Mouse (Mus musculus): Measurements from ENCODE around the gene Fgd6. TPM values are rescaled to one million over a fixed set of nuclear protein-coding genes. Genes with fewer than 3 reads are reported as not detected.

Fgd6 gene
- polyA plus RNA-seq, 1 experiment from 2014 or later: 5.0 TPM

DNA sequence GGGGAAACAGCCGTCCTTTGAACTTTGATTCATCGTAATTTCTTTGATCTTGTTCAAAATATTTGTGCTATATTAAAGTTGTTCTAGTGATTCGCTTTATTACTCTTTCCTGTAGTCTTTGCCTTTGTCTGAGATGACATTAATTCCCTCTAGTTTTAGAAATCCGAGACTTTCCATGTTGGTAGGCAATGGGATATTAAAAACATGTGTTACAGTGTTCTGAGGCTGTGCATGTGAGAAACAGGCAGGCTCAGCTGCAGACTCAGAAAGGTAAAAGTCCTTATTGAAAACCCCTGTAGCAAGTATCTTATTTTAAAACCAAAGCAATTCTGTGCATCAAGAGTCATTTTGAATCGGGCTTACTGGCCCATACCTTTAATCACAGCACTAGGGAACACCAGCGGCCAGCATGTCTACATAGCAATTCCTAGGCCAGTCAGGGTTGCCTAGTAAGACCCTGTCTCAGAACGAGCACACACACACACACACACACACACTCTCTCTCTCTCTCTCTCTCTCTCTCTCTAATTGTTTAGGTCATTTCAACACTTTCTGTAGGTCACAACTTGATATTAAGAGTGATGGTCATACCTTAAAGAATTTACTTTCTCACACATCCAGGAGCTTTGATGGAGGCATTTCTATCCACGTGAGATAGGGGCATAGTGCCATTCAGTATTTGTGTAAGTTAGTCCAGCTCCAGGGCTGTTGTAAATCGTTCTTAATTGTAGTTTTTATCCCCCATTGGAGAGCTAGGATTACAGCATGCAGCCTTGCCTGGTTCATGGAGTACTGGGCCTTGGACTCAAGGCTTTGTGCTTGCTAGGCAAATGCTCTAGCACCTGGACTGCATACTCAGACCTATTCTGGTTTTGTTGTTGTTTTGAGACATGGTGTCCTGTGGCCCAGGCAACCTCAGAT lies 75.3 kb downstream of the Fgd6 start:
- Histone ChIP-seq H3K36me3 (ENCODE audit: control insufficient read depth, insufficient read depth, low read length) (no peaks in the 10 kb centered on the region), H3K27ac (ENCODE audit: low read depth) (no peak overlapping the region), H3K4me1 (replicated peaks; ENCODE audit: control insufficient read depth, insufficient read depth, low read length) (peaks cover 5% of the 10 kb centered on the region), H3K4me3 (ENCODE audit: low read depth, low read length) (no peak overlapping the region), H3K9me3 (ENCODE audit: control insufficient read depth, low read length) (no peaks in the 10 kb centered on the region), H3K4me2 (ENCODE audit: low read length) (no peak overlapping the region), H3K27me3 (replicated peaks; ENCODE audit: control insufficient read depth, insufficient read depth, low read length) (no peaks in the 10 kb centered on the region), H3K9ac (ENCODE audit: low read length) (no peak overlapping the region)
- DNase-seq (ENCODE audit: low spot score) (no peak), ATAC-seq (replicated peaks; ENCODE audit: low FRiP score, low TSS enrichment, low read depth) (no peak)
- 80% methylated on average over 9 of the region's 9 CpGs for WGBS

DNA sequence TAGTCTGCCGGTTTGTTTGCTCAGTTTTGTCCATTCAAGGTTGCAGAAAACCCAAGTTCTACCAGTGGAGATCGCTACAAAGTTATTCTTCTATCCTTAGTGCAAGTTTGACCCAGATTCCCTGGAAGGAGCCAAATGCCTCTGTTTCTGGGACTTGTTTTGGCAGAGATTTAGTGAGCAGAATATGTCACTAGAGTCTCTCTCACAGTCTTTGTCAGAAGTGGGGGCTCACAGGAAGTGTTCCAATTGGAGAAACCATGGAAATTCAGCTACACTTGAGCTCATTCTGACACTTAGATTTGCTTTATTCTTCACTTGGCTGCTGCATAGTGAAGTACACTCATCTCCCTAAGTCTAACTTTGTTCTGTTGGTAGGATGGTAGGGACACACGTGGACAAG lies 76.4 kb downstream of the Fgd6 start:
- 88% methylated on average over 3 of the region's 3 CpGs for WGBS
- Histone ChIP-seq H3K9ac (ENCODE audit: low read length) (no peak overlapping the region), H3K4me3 (ENCODE audit: low read depth, low read length) (no peak overlapping the region), H3K36me3 (ENCODE audit: control insufficient read depth, insufficient read depth, low read length) (no peaks in the 10 kb centered on the region), H3K4me2 (ENCODE audit: low read length) (no peak overlapping the region), H3K9me3 (ENCODE audit: control insufficient read depth, low read length) (no peaks in the 10 kb centered on the region), H3K27me3 (replicated peaks; ENCODE audit: control insufficient read depth, insufficient read depth, low read length) (no peaks in the 10 kb centered on the region), H3K4me1 (replicated peaks; ENCODE audit: control insufficient read depth, insufficient read depth, low read length) (peaks cover 5% of the 10 kb centered on the region), H3K27ac (ENCODE audit: low read depth) (no peak overlapping the region)
- no peak for DNase-seq (ENCODE audit: low spot score)
- no peak for ATAC-seq (replicated peaks; ENCODE audit: low FRiP score, low TSS enrichment, low read depth)

DNA sequence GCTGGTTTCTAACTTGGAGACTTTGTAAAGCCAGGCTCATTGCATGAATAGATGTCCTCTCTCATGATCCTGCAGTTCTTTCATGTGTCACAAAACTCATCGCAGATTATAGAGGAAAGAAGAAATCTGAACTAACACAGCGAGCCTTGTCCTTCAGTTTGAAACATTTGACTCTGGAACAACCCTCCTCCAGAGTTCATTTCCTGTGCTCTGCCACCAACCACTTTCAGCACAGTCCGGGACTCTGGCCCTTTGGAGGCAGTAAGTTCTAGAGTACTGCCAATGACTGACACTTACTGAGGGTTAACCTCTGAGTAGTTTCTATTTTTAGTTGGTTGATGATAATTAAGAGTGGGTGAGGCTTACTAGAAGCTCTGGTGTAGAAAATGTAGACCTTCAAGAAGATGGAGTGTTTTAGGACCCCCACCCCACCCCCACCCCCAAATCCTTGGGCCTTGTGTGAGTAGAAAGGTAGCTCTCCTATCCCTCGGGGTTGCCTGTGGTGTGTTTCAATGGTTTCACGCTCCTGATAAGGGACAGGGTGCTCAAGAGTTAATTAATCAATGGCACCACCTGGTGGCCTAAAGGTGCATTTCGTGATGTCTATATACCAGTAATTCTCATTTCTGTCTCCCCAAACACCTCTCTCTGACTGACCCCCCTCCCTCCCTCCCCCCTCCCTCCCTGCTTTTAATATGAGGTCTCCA lies 80.2 kb downstream of the Fgd6 start:
- Histone ChIP-seq H3K27me3 (replicated peaks; ENCODE audit: control insufficient read depth, insufficient read depth, low read length) (no peaks in the 10 kb centered on the region), H3K9ac (ENCODE audit: low read length) (no peak overlapping the region), H3K9me3 (ENCODE audit: control insufficient read depth, low read length) (no peaks in the 10 kb centered on the region), H3K27ac (ENCODE audit: low read depth) (no peak overlapping the region), H3K4me3 (ENCODE audit: low read depth, low read length) (no peak overlapping the region), H3K4me2 (ENCODE audit: low read length) (no peak overlapping the region), H3K36me3 (ENCODE audit: control insufficient read depth, insufficient read depth, low read length) (peaks cover 4% of the 10 kb centered on the region; the same call in 1 of the 2 replicates), H3K4me1 (replicated peaks; ENCODE audit: control insufficient read depth, insufficient read depth, low read length) (peaks cover 5% of the 10 kb centered on the region)
- WGBS: 30% methylated on average over 6 of the region's 6 CpGs
- DNase-seq (ENCODE audit: low spot score) (peak; percentile 88), ATAC-seq (replicated peaks; ENCODE audit: low FRiP score, low TSS enrichment, low read depth) (peak; percentile 91)

DNA sequence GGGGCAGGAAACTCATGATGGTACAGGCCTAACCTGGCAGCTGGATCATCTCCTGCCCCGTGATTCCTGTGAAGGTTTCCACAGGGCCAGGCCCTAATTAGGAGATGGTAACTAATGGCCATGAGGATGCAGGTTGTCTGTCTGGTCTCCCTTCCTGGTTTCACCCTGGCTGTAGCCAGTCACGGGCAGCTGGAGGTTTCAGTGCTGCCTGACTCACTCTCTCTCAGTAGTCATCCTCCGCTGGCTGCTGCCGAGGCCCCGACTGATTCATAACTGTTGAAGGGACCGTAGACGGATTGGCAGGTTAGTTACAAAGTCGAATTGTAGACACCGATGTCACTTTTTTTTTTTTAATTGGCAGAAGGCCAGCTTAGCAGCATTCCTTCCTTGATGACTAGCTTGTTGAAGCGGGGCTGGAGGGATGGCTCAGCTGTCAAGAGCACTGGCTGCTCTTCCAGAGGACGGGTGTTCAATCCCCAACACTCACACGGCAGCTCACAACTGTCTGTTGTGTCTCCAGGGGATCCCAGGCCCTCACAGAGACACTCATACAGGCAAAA lies 81.1 kb downstream of the Fgd6 start:
- DNase-seq (ENCODE audit: low spot score): no peak

DNA sequence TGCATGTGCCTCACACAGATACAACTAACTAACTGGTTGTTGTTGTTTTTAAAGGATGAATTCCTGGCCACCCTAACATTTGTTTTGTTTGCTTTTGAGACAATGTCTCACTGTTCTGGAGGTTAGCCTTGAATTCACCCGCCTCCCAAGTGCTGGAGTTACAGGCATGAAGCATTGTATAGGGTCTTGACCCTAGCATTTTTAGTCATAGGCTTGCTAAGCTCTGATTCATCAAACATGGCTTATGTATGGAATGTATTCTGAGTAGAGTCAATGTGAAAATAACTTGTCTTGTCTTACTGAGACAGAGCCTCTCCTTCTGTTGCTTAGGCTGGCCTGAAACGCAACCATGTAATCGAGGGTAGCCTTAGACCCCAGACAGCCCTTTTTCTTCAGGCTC lies 82.1 kb downstream of the Fgd6 start:
- peaks cover 6% of the 10 kb centered on the region; the same call in 1 of the 2 replicates for H3K36me3 ChIP-seq (ENCODE audit: control insufficient read depth, insufficient read depth, low read length)
- WGBS: 86% methylated on average over 3 of the region's 3 CpGs
- DNase-seq (ENCODE audit: low spot score) (no peak), ATAC-seq (replicated peaks; ENCODE audit: low FRiP score, low TSS enrichment, low read depth) (no peak)
- H3K9me3 ChIP-seq (ENCODE audit: control insufficient read depth, low read length): no peaks in the 10 kb centered on the region
- H3K4me3 ChIP-seq (ENCODE audit: low read depth, low read length): no peak overlapping the region
- no peak overlapping the region for H3K9ac ChIP-seq (ENCODE audit: low read length)
- peaks cover 5% of the 10 kb centered on the region for H3K4me1 ChIP-seq (replicated peaks; ENCODE audit: control insufficient read depth, insufficient read depth, low read length)
- no peak overlapping the region for H3K27ac ChIP-seq (ENCODE audit: low read depth)
- H3K27me3 ChIP-seq (replicated peaks; ENCODE audit: control insufficient read depth, insufficient read depth, low read length): no peaks in the 10 kb centered on the region
- no peak overlapping the region for H3K4me2 ChIP-seq (ENCODE audit: low read length)

More for the DNA sequence above, 81.1 kb downstream of the Fgd6 start:
- Histone ChIP-seq H3K4me2 (ENCODE audit: low read length) (no peak overlapping the region), H3K9me3 (ENCODE audit: control insufficient read depth, low read length) (no peaks in the 10 kb centered on the region), H3K4me3 (ENCODE audit: low read depth, low read length) (no peak overlapping the region), H3K27me3 (replicated peaks; ENCODE audit: control insufficient read depth, insufficient read depth, low read length) (no peaks in the 10 kb centered on the region), H3K27ac (ENCODE audit: low read depth) (no peak overlapping the region), H3K9ac (ENCODE audit: low read length) (no peak overlapping the region), H3K4me1 (replicated peaks; ENCODE audit: control insufficient read depth, insufficient read depth, low read length) (peaks cover 5% of the 10 kb centered on the region), H3K36me3 (ENCODE audit: control insufficient read depth, insufficient read depth, low read length) (peaks cover 6% of the 10 kb centered on the region; the same call in 1 of the 2 replicates)
- ATAC-seq (replicated peaks; ENCODE audit: low FRiP score, low TSS enrichment, low read depth): no peak
- WGBS: 70% methylated on average over 12 of the region's 12 CpGs

DNA sequence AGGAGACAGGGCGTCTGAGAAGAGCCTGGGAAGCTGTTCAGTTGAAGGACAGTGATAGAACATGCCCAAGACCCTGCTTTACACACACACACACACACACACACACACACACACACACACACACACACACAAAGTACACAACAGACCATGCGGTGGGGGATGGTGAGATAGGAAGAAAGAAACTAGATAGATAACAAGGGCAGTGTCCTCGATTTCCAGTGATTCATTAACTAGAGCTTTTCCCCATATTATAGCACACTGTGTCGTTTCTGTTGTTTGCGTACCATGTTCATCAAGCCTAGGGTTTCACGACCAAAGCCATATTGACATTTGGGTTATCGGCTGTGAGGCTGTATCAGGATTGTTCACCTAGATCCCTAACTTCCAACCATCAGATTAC lies 83.2 kb downstream of the Fgd6 start:
- 77% methylated on average over 7 of the region's 7 CpGs for WGBS
- no peak overlapping the region for H3K27ac ChIP-seq (ENCODE audit: low read depth)
- peaks cover 6% of the 10 kb centered on the region; the same call in 1 of the 2 replicates for H3K36me3 ChIP-seq (ENCODE audit: control insufficient read depth, insufficient read depth, low read length)
- no peak for DNase-seq (ENCODE audit: low spot score)
- H3K27me3 ChIP-seq (replicated peaks; ENCODE audit: control insufficient read depth, insufficient read depth, low read length): no peaks in the 10 kb centered on the region
- H3K9me3 ChIP-seq (ENCODE audit: control insufficient read depth, low read length): no peaks in the 10 kb centered on the region
- no peak for ATAC-seq (replicated peaks; ENCODE audit: low FRiP score, low TSS enrichment, low read depth)
- no peak overlapping the region for H3K9ac ChIP-seq (ENCODE audit: low read length)
- H3K4me2 ChIP-seq (ENCODE audit: low read length): no peak overlapping the region
- H3K4me1 ChIP-seq (replicated peaks; ENCODE audit: control insufficient read depth, insufficient read depth, low read length): peaks cover 5% of the 10 kb centered on the region
- H3K4me3 ChIP-seq (ENCODE audit: low read depth, low read length): no peak overlapping the region

DNA sequence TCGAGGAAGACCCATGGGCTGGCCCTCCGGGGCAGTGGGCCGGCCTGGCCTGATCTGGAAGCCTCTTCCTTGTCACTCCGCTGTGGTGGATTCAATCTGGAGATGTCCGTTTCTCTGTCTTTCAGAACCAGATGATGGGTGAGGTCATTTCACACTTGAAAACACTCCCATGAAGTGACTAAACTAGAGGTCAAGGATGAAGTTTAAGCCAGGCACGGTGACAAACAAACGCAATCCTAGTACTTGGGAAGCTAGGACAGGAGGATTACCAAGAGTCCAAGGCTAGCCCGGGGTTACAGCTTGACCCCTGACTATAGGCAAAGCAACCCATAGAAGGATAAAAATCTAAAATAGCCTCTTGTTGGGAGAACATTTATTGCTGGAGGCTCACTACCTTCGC lies 84.9 kb downstream of the Fgd6 start:
- Histone ChIP-seq H3K4me3 (ENCODE audit: low read depth, low read length) (no peak overlapping the region), H3K27me3 (replicated peaks; ENCODE audit: control insufficient read depth, insufficient read depth, low read length) (no peaks in the 10 kb centered on the region), H3K27ac (ENCODE audit: low read depth) (no peak overlapping the region), H3K36me3 (ENCODE audit: control insufficient read depth, insufficient read depth, low read length) (peaks cover 6% of the 10 kb centered on the region; the same call in 1 of the 2 replicates), H3K4me1 (replicated peaks; ENCODE audit: control insufficient read depth, insufficient read depth, low read length) (peaks cover 5% of the 10 kb centered on the region), H3K4me2 (ENCODE audit: low read length) (no peak overlapping the region), H3K9ac (ENCODE audit: low read length) (no peak overlapping the region), H3K9me3 (ENCODE audit: control insufficient read depth, low read length) (no peaks in the 10 kb centered on the region)
- ATAC-seq (replicated peaks; ENCODE audit: low FRiP score, low TSS enrichment, low read depth) (no peak), DNase-seq (ENCODE audit: low spot score) (no peak)
- WGBS: 91% methylated on average over 9 of the region's 9 CpGs

DNA sequence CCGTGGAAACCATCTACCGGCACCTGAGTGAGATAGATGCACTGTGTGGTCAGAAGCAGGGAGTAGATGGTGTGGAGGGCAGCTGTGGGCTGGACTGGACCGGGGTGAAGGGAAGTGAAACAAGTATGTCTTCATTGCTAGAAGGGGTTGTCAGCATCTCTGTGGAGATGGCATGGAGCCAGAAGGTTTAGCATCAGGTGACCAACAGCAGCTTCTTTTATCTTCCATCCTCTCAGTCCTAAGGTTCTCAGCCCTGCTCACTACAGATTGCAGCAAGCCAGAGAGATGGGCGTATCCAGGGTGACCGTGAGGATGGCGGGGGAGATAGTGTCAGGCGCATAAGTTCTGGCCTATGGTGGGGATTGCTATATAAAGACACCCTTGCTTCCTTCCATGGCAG lies 86.8 kb downstream of the Fgd6 start:
- no peaks in the 10 kb centered on the region for H3K27me3 ChIP-seq (replicated peaks; ENCODE audit: control insufficient read depth, insufficient read depth, low read length)
- no peaks in the 10 kb centered on the region for H3K9me3 ChIP-seq (ENCODE audit: control insufficient read depth, low read length)
- 89% methylated on average over 7 of the region's 7 CpGs for WGBS
- peaks cover 6% of the 10 kb centered on the region; the same call in 1 of the 2 replicates for H3K36me3 ChIP-seq (ENCODE audit: control insufficient read depth, insufficient read depth, low read length)
- DNase-seq (ENCODE audit: low spot score) (no peak), ATAC-seq (replicated peaks; ENCODE audit: low FRiP score, low TSS enrichment, low read depth) (no peak)
- H3K4me2 ChIP-seq (ENCODE audit: low read length): no peak overlapping the region
- H3K9ac ChIP-seq (ENCODE audit: low read length): no peak overlapping the region
- no peak overlapping the region for H3K4me3 ChIP-seq (ENCODE audit: low read depth, low read length)
- H3K27ac ChIP-seq (ENCODE audit: low read depth): no peak overlapping the region
- H3K4me1 ChIP-seq (replicated peaks; ENCODE audit: control insufficient read depth, insufficient read depth, low read length): no peaks in the 10 kb centered on the region
